Mouse (Mus musculus) spleen, embryonic (tissue): ENCODE measurements around the gene Zfp263.

Source experiments
- CTCF ChIA-PET: fragments of 350-600 bp; sonication (Branson Sonifier 250); formaldehyde crosslinking; loops from one replicate; lab custom pipeline; 2022; lab: Charles Lee

Zfp263 gene

DNA sequence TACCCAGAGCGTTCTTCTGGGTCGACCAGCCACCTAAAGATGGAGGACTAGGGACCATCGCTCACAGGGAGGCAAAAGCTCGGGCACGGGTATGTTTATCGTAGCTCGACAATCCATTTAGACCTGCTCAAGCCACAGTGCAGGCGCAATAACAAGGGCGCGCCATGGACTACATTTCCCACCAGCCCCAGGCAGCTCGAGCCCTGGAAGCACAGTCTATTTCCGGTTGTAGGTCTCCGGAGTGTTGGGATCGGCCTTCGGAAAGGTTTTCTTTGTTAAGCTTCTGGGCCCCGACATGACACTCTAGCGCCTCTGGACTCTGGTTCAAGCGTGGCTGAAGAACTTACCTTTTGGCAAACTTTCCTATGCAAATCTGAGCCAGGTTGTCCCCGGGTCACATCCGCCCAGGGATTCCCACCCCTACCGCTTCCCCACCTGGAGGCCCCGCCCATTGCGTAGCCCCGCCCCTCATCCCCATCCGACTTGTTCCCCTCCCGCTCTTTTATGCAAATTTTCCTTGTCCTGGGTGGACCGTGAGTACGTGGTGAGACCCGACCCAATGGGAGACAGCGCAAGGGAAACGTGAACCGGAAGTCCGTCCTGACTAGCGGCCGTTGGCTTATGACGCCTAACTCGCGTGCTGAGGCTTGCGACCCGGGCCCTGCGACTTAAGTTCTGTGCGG, at the start of gene Zfp263:
Gene Zfp263, plus strand, starts transcription at position 591 of the 683 bp plus-strand sequence.
- CTCF ChIA-PET = interaction anchor here (0.6 kb wide), 1 partner anchor 9 kb away, joined by 4 read pairs; no protein-coding TSS in a partner anchor

DNA sequence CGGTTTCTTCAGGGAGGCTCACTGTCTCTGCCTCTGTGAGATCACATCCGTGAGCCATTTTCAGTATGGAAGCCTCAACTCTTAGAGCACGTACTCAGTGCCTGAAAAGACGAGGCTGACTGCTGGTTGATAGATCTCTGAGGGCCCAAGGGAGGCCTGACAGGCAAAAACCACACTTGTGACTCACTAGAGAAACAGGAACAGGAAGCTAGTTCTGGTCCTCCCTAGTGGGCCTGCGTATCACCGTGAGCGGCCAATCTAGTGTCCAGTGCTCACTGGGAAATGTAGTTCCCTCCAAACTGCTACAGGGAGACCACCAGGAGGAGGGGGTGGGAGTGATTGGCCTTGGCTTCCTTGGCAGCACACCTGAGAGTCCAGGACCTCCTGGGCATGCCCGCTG, 44.6 kb upstream of the Zfp263 start:
- CTCF ChIA-PET = no interaction called here

DNA sequence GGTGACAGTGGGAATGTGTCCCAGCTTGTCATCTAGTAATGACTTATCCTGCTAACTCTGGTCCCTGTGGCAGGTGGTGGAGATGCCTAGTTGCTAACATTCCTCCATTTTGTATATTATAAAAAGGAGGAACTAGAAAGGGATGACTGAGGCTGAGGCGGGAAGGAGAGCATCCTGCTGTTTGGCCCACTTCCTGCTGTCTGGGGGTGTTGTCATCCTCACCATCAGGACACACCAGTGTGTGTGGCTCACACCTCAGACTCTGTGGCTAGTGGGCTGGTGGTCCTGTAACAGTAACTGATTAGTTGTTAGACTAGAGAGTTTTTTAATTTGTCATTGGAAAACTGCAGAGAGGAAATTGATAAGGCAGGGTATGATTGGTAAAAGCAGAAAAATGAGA, 43.0 kb upstream of the Zfp263 start:
- CTCF ChIA-PET = no interaction called here

DNA sequence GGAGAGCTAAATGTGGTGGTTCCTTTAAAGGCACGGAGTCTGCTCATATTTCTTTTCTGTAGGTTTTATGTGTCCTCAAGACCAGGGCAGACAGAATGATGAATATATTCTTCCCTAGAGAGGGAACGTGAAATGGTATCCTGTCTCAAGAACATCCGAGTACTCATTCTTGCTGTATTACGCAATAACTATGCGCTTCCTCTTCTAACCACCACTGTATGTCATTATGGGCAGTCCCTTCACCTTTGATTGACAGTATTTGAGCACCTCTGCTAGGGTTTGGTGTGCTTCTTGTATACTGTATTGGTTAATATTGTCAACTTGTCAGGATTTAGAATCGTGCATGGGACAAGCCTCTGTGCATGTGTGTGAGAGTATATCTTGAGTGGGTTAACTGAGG, 37.2 kb upstream of the Zfp263 start:
- CTCF ChIA-PET = no interaction called here

DNA sequence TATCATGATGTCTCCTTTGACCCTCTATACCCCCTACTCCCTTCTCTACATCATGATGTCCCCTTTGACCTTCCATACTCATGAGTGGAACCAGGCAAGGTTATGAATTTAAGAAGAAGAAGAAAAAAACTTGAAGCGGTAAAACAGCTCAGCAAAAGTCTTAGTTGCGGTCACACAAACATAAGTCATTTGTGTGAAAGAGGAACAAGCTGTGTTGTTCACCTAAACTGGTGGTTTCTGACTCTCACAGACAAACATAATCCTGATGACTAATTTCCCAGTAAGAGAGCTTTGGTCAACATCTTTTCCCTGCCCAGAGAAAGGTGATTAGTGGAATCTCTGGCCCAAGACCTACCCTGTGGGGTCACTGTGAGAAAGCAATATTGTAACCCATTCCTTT, 29.2 kb upstream of the Zfp263 start:
- CTCF ChIA-PET = no interaction called here

DNA sequence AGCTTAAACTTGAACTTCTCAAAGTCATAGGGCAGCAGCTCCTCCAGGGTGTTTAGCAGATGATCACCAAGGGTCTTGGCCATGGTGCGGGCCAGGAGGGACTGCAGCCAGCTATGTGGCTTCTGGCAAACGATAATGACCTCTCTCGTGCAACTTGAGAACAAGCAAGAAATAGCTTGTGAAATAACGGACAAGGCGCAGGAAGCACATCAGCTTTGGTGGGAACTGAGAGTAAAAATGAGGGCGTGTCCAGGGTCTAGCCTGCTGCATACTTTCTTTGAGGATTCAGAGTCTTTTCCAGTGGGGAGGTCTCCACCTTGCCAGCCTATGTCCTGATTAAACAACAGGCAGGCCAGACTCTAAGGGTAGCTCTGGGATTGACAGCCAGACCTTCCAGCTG, 25.9 kb upstream of the Zfp263 start, which contains the start of gene Mefv:
Gene Mefv, minus strand, starts transcription at position 118 of the 400 bp plus-strand sequence.
- CTCF ChIA-PET = no interaction called here

DNA sequence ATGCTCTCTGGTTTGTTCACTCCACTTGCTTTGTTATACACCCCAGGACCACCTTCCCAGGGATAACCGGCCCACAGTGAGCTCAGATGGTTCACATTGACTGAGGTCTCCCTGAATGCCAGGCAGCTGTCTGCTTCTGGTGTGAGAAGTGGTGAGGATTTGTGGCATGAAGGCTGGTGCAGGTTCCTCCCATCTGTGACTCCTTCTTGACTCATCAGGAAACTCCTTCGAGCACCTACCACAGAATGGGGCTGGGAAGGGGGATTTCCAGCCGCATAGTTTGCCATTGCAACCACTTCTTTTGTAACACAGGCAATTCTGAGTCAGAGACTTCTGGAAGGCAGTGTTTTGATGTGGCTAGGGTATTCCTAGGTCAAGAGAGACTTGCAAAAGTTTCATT, 20.7 kb upstream of the Zfp263 start:
- CTCF ChIA-PET = no interaction called here

DNA sequence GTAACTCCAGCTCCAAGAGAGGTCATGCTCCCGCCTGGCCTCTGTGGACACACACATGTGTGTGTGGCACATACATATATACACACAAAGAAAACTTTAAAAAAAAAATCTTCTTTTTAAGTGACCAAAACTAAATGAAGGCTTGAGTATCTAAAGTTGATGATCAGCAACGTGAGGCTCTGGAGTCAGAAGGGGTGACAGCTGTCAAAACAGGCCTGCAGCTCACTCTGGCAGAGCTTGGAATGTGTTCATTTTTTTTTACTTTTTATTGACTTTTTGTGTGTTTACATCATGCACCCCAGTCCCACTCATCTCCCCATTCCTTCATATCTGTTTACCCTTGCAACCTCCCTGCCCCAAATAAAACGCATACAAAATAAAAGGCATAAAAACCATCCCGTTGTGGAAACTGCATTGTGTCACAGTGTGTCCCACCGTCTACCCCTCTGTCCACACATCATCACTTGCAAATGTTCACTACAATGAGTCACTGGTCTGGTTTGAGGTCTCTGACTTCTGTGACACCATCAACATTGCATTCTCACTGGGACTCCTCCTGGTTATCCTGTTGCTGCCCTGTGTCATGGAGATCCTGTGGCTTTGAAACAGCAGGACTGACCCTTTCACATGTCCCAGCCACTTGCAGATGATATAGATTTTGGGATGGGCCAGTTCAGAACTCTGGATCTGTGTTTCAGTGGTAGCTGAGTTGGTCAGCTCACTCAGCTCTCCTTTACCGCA, 15.7 kb upstream of the Zfp263 start:
- CTCF ChIA-PET = no interaction called here

DNA sequence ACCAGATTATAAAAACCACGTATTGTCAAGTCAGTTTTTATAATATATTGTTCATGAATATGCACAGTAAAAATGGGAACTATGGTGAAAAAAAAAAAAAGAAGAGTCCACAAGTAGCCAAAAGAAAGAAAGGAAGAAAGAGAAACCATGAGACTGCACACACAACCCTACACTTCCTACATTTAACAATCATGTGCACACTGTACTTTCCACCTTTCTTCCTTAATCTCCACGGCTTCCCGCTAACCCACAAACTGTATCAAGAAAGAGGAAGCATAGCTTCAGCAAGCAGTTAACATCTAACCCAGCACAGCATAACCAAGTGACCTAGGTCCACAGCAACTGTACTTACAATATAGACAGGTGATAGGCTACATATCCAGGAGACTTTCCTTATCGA, 11.3 kb upstream of the Zfp263 start:
- CTCF ChIA-PET = no interaction called here

DNA sequence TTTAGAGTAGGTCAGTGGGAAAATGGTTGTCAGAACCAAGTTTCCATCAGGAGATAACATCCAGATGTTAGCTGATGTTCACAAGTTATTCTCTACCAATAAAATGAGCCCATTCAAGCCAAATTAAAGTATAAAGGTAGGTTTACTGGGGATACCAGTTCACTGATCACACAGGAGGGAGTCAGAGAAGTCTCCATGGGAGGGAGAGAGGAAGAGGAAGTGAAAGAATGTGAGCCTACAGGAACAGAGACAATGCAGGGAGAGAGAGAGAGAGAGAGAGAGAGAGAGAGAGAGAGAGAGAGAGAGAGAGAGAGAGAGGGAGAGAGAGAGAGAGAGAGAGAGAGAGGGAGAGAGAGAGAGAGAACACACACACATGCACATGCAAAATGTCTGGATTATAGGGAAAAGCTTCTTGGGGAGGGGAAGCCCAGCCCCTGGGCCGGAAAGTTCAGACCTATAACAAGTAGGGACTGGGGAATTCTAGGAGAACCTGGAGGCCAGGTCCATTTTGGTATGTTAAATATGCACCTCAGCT, 10.6 kb upstream of the Zfp263 start:
- CTCF ChIA-PET = no interaction called here

DNA sequence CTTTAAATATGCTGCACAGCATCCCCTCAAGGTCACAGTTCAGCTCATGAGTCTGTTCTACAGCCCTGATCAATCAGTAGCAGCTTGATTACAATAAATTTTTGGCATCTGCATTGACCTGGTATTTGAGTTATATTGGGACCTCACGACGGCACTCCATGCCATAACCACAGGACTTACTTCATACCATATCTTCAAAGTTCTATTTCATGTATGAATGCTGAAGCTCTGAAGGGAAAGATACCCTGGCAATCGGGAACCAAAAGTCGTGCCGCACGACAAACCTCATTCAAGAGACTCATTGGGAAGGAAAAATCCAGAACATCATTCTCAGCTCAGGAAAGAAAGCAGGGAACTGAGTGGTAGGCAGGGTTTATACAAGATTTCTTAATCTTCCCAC, 1.4 kb upstream of the Zfp263 start:
- CTCF ChIA-PET = no interaction called here

DNA sequence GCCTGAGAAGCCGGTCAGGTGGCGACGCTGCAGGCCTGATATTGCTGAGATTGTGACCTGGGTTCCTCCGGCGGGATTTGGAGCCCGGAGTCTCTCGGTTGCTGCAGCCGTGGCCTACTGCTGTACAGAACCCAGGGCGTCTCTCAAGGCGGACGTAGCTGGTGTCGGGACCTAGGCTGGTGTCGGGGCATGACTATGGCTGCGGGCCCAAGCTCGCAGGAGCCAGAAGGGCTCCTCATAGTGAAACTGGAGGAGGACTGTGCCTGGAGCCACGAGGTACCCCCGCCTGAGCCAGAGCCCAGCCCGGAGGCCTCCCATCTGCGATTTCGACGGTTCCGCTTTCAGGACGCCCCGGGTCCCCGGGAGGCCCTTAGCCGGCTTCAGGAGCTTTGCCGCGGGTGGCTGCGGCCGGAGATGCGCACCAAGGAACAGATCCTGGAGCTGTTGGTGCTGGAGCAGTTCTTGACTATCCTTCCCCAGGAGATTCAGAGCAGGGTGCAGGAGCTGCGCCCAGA, 350 bp downstream of the Zfp263 start:
- CTCF ChIA-PET = no interaction called here

DNA sequence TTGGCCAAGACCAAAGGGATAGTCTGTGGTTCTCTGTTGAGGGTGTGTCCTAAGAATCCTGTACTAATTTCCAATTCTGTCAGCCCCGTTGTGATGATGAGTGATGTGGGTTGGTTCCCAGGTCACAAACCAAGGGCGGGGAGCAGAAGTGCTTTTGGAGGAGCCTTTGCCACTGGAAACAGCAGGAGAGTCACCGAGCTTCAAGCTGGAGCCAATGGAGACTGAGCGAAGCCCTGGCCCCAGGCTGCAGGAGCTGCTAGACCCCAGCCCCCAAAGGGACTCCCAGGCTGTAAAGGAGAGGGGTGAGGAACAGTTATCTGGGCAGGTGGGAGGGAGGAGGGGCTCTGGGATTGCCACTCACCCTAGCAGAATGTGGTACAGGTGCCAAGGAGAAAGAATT, 1.8 kb downstream of the Zfp263 start:
- CTCF ChIA-PET = interaction anchor here (0.8 kb wide), 1 partner anchor 163 kb away, joined by 3 read pairs; the partner anchor contains the start of genes 1700037C18Rik and Cluap1

DNA sequence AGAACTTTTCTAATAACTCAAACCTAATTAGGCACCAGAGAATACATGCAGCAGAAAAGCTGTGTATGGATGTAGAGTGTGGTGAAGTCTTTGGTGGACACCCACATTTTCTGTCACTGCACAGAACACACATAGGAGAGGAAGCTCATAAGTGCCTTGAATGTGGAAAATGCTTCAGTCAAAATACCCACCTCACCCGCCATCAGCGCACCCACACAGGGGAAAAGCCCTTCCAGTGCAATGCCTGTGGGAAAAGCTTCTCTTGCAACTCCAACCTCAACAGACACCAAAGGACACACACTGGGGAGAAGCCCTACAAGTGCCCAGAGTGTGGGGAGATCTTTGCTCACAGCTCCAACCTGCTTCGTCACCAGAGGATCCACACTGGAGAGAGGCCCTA, 5.1 kb downstream of the Zfp263 start:
- CTCF ChIA-PET = no interaction called here

DNA sequence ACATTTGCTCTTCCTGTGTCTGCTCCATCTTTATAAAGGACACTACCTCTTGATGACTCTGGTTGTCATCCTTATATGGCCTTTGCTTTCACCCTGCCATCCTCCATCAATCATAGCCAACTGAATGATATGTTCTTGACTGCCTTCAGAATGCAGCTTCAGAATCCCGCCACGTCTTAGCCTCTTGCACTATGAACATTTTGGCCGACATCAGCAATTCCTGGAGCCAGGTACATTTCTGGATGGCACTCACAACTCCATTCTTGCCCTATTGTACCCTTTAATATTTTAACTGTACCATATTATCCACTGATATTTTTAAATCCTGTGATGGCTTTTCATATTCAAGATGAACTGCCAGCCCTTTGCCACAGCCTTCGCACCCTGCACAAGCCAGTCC, 27.7 kb downstream of the Zfp263 start:
- CTCF ChIA-PET = no interaction called here

DNA sequence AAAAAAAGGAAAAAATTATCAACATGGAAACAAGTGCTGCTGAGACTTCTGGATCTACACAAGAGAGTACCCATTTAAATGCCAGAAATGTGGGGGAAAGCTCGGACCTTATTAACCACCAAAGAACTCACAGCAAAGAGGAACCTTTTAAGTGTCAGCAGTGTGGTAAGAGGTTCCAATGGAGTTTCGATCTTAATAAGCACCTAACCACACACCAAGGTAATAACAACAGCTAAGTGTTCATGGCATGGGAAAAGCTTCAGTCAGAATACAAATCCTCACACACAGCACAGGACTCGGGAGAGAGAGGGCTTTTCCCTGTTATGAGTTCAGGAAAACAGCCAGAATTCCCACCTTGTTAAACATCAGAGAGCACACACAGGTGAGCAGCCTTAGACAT, 32.5 kb downstream of the Zfp263 start:
- CTCF ChIA-PET = no interaction called here

DNA sequence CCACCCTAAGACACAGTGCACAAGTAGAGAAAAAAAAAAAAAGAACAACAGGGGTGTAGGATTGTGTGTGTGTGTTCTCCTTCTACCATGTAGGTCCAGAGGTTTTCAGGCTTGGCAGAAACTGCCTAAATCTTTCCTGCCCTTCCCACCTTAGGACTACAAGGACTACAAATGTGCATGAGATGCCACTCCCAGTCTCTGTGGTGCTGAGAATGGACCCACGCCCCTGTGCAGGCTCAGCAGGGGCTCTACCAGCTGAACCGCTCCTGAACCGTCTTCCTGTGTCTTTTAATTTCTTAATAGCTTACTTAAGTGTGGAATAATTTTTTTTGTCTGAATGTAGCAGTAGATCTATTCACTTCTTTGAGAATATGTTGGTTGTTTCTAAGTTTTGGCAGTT, 34.1 kb downstream of the Zfp263 start:
- CTCF ChIA-PET = interaction anchor here (0.8 kb wide), 1 partner anchor 184 kb away, joined by 5 read pairs; no protein-coding TSS in a partner anchor

DNA sequence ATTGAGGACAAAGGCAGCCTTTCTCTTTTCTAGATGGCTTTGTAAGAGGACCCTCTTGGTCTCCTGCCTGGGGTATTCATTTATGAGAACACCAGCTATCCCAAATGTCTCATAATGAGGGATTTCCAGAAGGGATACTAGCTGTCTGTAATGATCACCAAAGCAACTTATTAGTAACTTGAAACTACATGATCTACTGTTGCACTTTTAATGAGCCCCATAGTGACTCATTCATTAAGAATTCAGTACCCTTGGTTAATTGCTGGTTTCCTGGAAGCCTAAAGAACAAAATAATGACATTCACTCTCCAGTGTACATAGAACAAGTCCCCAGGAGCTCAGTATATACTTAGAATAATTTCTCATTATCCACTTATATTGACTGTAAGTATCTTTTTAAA, 37.3 kb downstream of the Zfp263 start:
- CTCF ChIA-PET = no interaction called here

DNA sequence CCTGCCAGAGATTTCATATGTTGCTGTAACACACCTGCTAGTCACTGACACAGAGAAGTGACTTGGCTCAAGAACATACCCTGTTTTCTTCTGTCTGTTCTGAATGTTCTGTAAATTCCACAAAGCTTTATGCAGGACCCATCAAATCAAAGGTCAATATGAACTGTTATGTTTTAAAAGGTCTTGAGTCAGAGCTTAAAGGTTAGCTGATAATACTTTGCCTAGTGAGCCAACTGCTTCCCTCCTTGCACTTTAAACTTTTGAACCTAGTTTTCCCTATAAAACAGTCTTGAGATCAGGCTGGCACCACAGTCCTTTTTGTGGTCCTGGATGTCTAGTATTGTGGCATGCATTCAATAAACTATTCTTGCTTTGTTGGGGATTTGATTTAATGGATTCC, 44.5 kb downstream of the Zfp263 start:
- CTCF ChIA-PET = no interaction called here
